ENCODE assay signal across 11 mouse cellular contexts in the genomic region with DNA sequence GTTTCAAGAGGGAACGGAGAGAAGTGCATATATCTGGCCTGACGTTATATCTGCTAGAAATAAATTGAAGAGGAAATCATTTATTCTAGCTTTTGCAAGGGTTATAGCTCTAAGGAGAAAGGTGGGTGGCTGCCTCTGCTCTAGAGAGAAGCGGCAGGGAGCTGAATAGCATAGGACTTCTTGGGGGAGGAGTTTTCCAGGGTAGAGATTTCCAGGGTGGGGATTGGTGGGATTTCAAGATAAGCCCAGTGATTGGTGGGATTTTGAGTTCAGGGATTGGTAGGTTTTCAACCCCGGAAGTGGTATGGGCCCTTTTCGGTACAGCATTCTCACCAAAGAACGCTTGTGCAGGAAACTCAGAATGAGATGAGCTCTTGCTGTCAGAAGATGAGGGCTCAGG. TPM values are rescaled to one million over a fixed set of nuclear protein-coding genes. Genes with fewer than 3 reads are reported as not detected.
DNase-seq lines count a peak whose midpoint lies in the region; ATAC-seq and TF ChIP-seq lines count a peak whose summit lies in the region.
"Had no signal": no experiment of that assay in that cellular context is flagged by ENCODE, and none has a peak within 500 bp of the region (broad histone marks: within the 10 kb centered on the region; RNA-seq: fewer than 3 reads in every experiment).

No protein-coding gene starts in this region.

- H3K9ac ChIP-seq in heart, embryonic 16.5 days (ENCODE audit: low read length), result no peak overlapping the region
- H3K9ac ChIP-seq in forebrain, postnatal 0 days, result no peak overlapping the region
- H3K9ac ChIP-seq in midbrain, embryonic 12.5 days (replicated peaks), result no peak overlapping the region
- H3K9ac ChIP-seq: liver, embryonic 14.5 days had no signal

- peaks cover 10% of the 10 kb centered on the region for H3K27me3 ChIP-seq in heart, embryonic 16.5 days (ENCODE audit: control insufficient read depth, insufficient read depth, low read length)
- no peaks in the 10 kb centered on the region for H3K27me3 ChIP-seq in forebrain, postnatal 0 days (ENCODE audit: insufficient read depth, low read length)
- H3K27me3 ChIP-seq in midbrain, embryonic 12.5 days, result peaks cover 14% of the 10 kb centered on the region

- peak overlapping the region; percentile 20 for H3K4me2 ChIP-seq in heart, embryonic 16.5 days (ENCODE audit: low read depth, low read length)
- peak overlapping the region; percentile 17; the same call in 1 of the 2 replicates for H3K4me2 ChIP-seq in forebrain, postnatal 0 days (ENCODE audit: low read depth)
- peak overlapping the region; percentile 35 for H3K4me2 ChIP-seq in midbrain, embryonic 12.5 days (replicated peaks)

- H3K27ac ChIP-seq in heart, embryonic 16.5 days (ENCODE audit: low read length), result no peak overlapping the region
- H3K27ac ChIP-seq in forebrain, postnatal 0 days (ENCODE audit: low read depth, low read length), result no peak overlapping the region
- H3K27ac ChIP-seq in midbrain, embryonic 12.5 days (replicated peaks), result no peak overlapping the region
- H3K27ac ChIP-seq: layer of hippocampus, adult 2 months; liver, embryonic 14.5 days had no signal

- 66% methylated on average over 6 of the region's 6 CpGs for WGBS in heart, embryonic 16.5 days
- WGBS in forebrain, postnatal 0 days, result 70% methylated on average over 6 of the region's 6 CpGs
- whole genome bisulfite sequencing in midbrain, embryonic 12.5 days, result 67% methylated on average over 6 of the region's 6 CpGs

- DNase-seq in heart, adult 9 months (ENCODE audit: low spot score in 2 of 2), result no peak
- peak; percentile 76 for DNase-seq in brain, embryonic 14.5 days (ENCODE audit: low read depth)
- DNase-seq in forebrain, postnatal 0 days, result peak; percentile 22
- no peak for DNase-seq in right cerebral cortex, postnatal 36 days (ENCODE audit: low spot score in 2 of 2)
- no peak for DNase-seq in gastrocnemius, adult 18-20 months (ENCODE audit: low spot score)

- H3K36me3 ChIP-seq in heart, embryonic 16.5 days (ENCODE audit: control insufficient read depth, insufficient read depth), result no peaks in the 10 kb centered on the region
- no peaks in the 10 kb centered on the region for H3K36me3 ChIP-seq in forebrain, postnatal 0 days (ENCODE audit: insufficient read depth)
- no peaks in the 10 kb centered on the region for H3K36me3 ChIP-seq in midbrain, embryonic 12.5 days

- TF ChIP-seq POLR2A in brain, embryonic 14.5 days (IDR thresholded peaks at IDR 0.05; ENCODE audit: borderline replicate concordance, extremely low read depth, insufficient read depth, insufficient read length, poor library complexity, severe bottlenecking), result no peak

- no peak overlapping the region for H3K4me3 ChIP-seq in heart, embryonic 16.5 days (ENCODE audit: low read length)
- no peak overlapping the region for H3K4me3 ChIP-seq in forebrain, postnatal 0 days (ENCODE audit: low read depth, low read length)
- peak overlapping the region; percentile 22; the same call in 1 of the 2 replicates for H3K4me3 ChIP-seq in midbrain, embryonic 12.5 days
- H3K4me3 ChIP-seq: layer of hippocampus, adult 2 months had no signal

- H3K9me3 ChIP-seq in heart, embryonic 16.5 days (replicated peaks; ENCODE audit: control insufficient read depth, low read length), result no peaks in the 10 kb centered on the region
- no peaks in the 10 kb centered on the region for H3K9me3 ChIP-seq in forebrain, postnatal 0 days (ENCODE audit: low read length)
- no peaks in the 10 kb centered on the region for H3K9me3 ChIP-seq in midbrain, embryonic 12.5 days

- no peak for TF ChIP-seq CTCF in brain, embryonic 14.5 days (IDR thresholded peaks at IDR 0.05; ENCODE audit: borderline replicate concordance, extremely low read depth, insufficient read depth, insufficient read length)
- no peak for TF ChIP-seq CTCF in forebrain, postnatal 0 days (IDR thresholded peaks at IDR 0.05; ENCODE audit: low read depth)

- ATAC-seq in heart, embryonic 16.5 days (replicated peaks; ENCODE audit: extremely low read depth, insufficient read depth, low FRiP score), result peak; percentile 18; the same call in 1 of the 2 replicates
- ATAC-seq in forebrain, postnatal 0 days, result peak; percentile 85
- peak; percentile 74; the same call in 1 of the 2 replicates for ATAC-seq in midbrain, embryonic 12.5 days (ENCODE audit: low FRiP score, low read depth)
- ATAC-seq in granulocyte monocyte progenitor cell, adult 5-6 weeks (replicated peaks; ENCODE audit: poor library complexity, severe bottlenecking), result no peak
- ATAC-seq: CD4-positive, CD25-positive, alpha-beta regulatory T cell, adult 4 months had no signal

- no peaks in the 10 kb centered on the region for H3K4me1 ChIP-seq in heart, embryonic 16.5 days (ENCODE audit: control insufficient read depth, insufficient read depth, low read length)
- no peaks in the 10 kb centered on the region for H3K4me1 ChIP-seq in forebrain, postnatal 0 days (ENCODE audit: insufficient read depth)
- no peaks in the 10 kb centered on the region for H3K4me1 ChIP-seq in midbrain, embryonic 12.5 days

RNA-seq across cellular contexts. Expression of a gene that starts 8.6 kb away (rescaled TPM):
- polyA plus RNA-seq in heart, embryonic 16.5 days (2015; fragmentation: Nextera tagmentation; extraction: Ambion mirVana), result 15.8 and 19.3 TPM in 2 replicates
- polyA plus RNA-seq in brain, embryonic 14.5 days (2012; rRNA removed), result 50.1 and 53.2 TPM in 2 replicates
- total RNA-seq in forebrain, postnatal 0 days (2014; rRNA removed), result 29.2 and 43.0 TPM in 2 replicates
- polyA plus RNA-seq in forebrain, postnatal 0 days (2015; fragmentation: Nextera tagmentation; extraction: Ambion mirVana), result 17.0 and 22.7 TPM in 2 replicates
- polyA plus RNA-seq in midbrain, embryonic 12.5 days (2016; fragmentation: Nextera tagmentation; extraction: Ambion mirVana), result 64.9 and 66.8 TPM in 2 replicates
- total RNA-seq in granulocyte monocyte progenitor cell, adult 5-6 weeks (2014; fragmentation: Nextera tagmentation), result 11.8 and 13.8 TPM in 2 replicates
- 33.8 and 47.5 TPM in 2 replicates for total RNA-seq in granulocyte monocyte progenitor cell, adult 5-6 weeks (2017)
- total RNA-seq in gastrocnemius, adult 18-20 months (2021), result 1 to 10 TPM; 2.1 to 2.8 TPM

Comparison
In these comparisons a context has a peak if more than half of its experiments do, and no peak if none do; other contexts are left out.
1. DNase-seq: peak in brain, embryonic 14.5 days (single experiment) and forebrain, postnatal 0 days (single experiment); none in heart, adult 9 months (0 of 2), right cerebral cortex, postnatal 36 days (0 of 2) and gastrocnemius, adult 18-20 months (single experiment).
2. Peak in every context shown above with its lines, with median percentiles within 50 percentile points of each other: H3K4me2 ChIP-seq.